Comparison of ENCODE assay signal across 21 mouse cellular contexts in genomic region chr6:136484093-136484492, GRCm38 (mm10). TPM values are rescaled to one million over a fixed set of nuclear protein-coding genes. Genes with fewer than 3 reads are reported as not detected.
DNase-seq lines count a peak whose midpoint lies in the region; ATAC-seq and TF ChIP-seq lines count a peak whose summit lies in the region.
"Had no signal": no experiment of that assay in that cellular context is flagged by ENCODE, and none has a peak within 500 bp of the region (broad histone marks: within the 10 kb centered on the region; RNA-seq: fewer than 3 reads in every experiment).

No protein-coding gene starts in this region.

- ATAC-seq in heart, postnatal 0 days (ENCODE audit: insufficient read depth, low read depth), result no peak
- ATAC-seq in common myeloid progenitor, adult 5-6 weeks (replicated peaks; ENCODE audit: low read depth, poor library complexity, severe bottlenecking), result peak; percentile 68
- ATAC-seq in monocyte, adult 5-6 weeks (replicated peaks; ENCODE audit: insufficient number of reproducible peaks, low FRiP score, low TSS enrichment, poor library complexity, severe bottlenecking), result peak; percentile 92
- ATAC-seq: forebrain, embryonic 13.5 days; forebrain, postnatal 0 days; hindbrain, postnatal 0 days had no signal

- 0 out of 2 replicates have a peak, but pooled peaks cover 5% of the 10 kb centered on the region for H3K9me3 ChIP-seq in heart, postnatal 0 days (replicated peaks; ENCODE audit: control insufficient read depth, low read length)
- peaks cover 42% of the 10 kb centered on the region for H3K9me3 ChIP-seq in ES-Bruce4 (replicated peaks; ENCODE audit: control insufficient read depth, insufficient read depth, low read length, poor library complexity, severe bottlenecking)
- H3K9me3 ChIP-seq: heart, embryonic 10.5 days had no signal

- no peak overlapping the region for H3K4me2 ChIP-seq in heart, postnatal 0 days (ENCODE audit: low read depth, low read length)
- H3K4me2 ChIP-seq: embryonic facial prominence, embryonic 13.5 days; forebrain, embryonic 13.5 days; hindbrain, embryonic 13.5 days had no signal

- no peak overlapping the region for H3K27ac ChIP-seq in heart, postnatal 0 days (ENCODE audit: low read depth)
- peak overlapping the region; percentile 37; the same call in 1 of the 2 replicates for H3K27ac ChIP-seq in ES-Bruce4 (ENCODE audit: insufficient read depth, low read length)
- H3K27ac ChIP-seq: embryonic facial prominence, embryonic 13.5 days; forebrain, embryonic 13.5 days; gastrocnemius, adult 2 months; heart, embryonic 10.5 days; hindbrain, embryonic 13.5 days; hindbrain, postnatal 0 days had no signal

- no peak for TF ChIP-seq POLR2A in ES-Bruce4 (IDR thresholded peaks at IDR 0.05; ENCODE audit: insufficient read depth, low read length)

- no peaks in the 10 kb centered on the region for H3K36me3 ChIP-seq in heart, postnatal 0 days (replicated peaks; ENCODE audit: control insufficient read depth, insufficient read depth, low read length)
- H3K36me3 ChIP-seq in ES-Bruce4 (ENCODE audit: control insufficient read depth, insufficient read depth, low read length, poor library complexity, severe bottlenecking), result no peaks in the 10 kb centered on the region
- H3K36me3 ChIP-seq: embryonic facial prominence, embryonic 13.5 days; hindbrain, embryonic 13.5 days had no signal

- peak; percentile 3 for DNase-seq in heart, postnatal 0 days (ENCODE audit: low spot score)
- DNase-seq in heart, adult 18-20 months, result no peak
- no peak for DNase-seq in urinary bladder, postnatal 14 days (ENCODE audit: low spot score)
- no peak for DNase-seq in ovary, postnatal 14 days (ENCODE audit: low spot score)
- no peak for DNase-seq in gastrocnemius, adult 18-20 months (ENCODE audit: low spot score)
- DNase-seq: adrenal gland, postnatal 10 days; cerebellum, adult 18-20 months; cerebellum, postnatal 25 days; forebrain, postnatal 0 days; gastrocnemius, adult 2 months; gastrocnemius, postnatal 25 days; heart, adult 11 months; heart, postnatal 14 days had no signal

- no peak overlapping the region for H3K4me3 ChIP-seq in heart, postnatal 0 days (ENCODE audit: low read depth, low read length)
- H3K4me3 ChIP-seq in ES-Bruce4 (ENCODE audit: low read depth, low read length), result no peak overlapping the region
- H3K4me3 ChIP-seq: embryonic facial prominence, embryonic 13.5 days; forebrain, embryonic 13.5 days; gastrocnemius, adult 2 months; heart, embryonic 10.5 days; hindbrain, embryonic 13.5 days had no signal

- no peaks in the 10 kb centered on the region for H3K27me3 ChIP-seq in heart, postnatal 0 days (ENCODE audit: control insufficient read depth, insufficient read depth, low read length)
- H3K27me3 ChIP-seq in ES-Bruce4 (ENCODE audit: control insufficient read depth, insufficient read depth, low read length, poor library complexity, severe bottlenecking), result no peaks in the 10 kb centered on the region
- H3K27me3 ChIP-seq: embryonic facial prominence, embryonic 13.5 days; forebrain, embryonic 13.5 days; hindbrain, embryonic 13.5 days had no signal

- no peak for TF ChIP-seq EP300 in heart, postnatal 0 days (IDR thresholded peaks at IDR 0.05; ENCODE audit: low read depth)
- no peak for TF ChIP-seq EP300 in ES-Bruce4 (IDR thresholded peaks at IDR 0.05; ENCODE audit: insufficient read depth, low read depth, low read length)

- no peak for TF ChIP-seq CTCF in heart, postnatal 0 days (IDR thresholded peaks at IDR 0.05; ENCODE audit: low read depth)
- no peak for TF ChIP-seq CTCF in ES-Bruce4 (IDR thresholded peaks at IDR 0.05; ENCODE audit: low read depth, low read length)

- no peaks in the 10 kb centered on the region for H3K4me1 ChIP-seq in heart, postnatal 0 days (ENCODE audit: control insufficient read depth, insufficient read depth)
- H3K4me1 ChIP-seq in ES-Bruce4 (ENCODE audit: control insufficient read depth, insufficient read depth, low read length), result peaks cover under 1% of the 10 kb centered on the region
- H3K4me1 ChIP-seq: embryonic facial prominence, embryonic 13.5 days; forebrain, embryonic 13.5 days had no signal

- WGBS in heart, postnatal 0 days, result 95% methylated on average over 3 of the region's 3 CpGs

- no peak overlapping the region for H3K9ac ChIP-seq in heart, postnatal 0 days (replicated peaks; ENCODE audit: low read depth, low read length)
- no peak overlapping the region for H3K9ac ChIP-seq in ES-Bruce4 (ENCODE audit: low read depth, poor library complexity, severe bottlenecking)
- H3K9ac ChIP-seq: embryonic facial prominence, embryonic 13.5 days; forebrain, embryonic 13.5 days; forebrain, postnatal 0 days; hindbrain, embryonic 13.5 days had no signal

RNA-seq across cellular contexts. Expression of gene Atf7ip, which starts 21.9 kb away (rescaled TPM):
- 43.3 and 54.5 TPM in 2 replicates for total RNA-seq in heart, postnatal 0 days (2014; rRNA removed; ENCODE audit: low replicate concordance)
- polyA plus RNA-seq in heart, postnatal 0 days (2015; fragmentation: Nextera tagmentation; extraction: Ambion mirVana), result 16.5 and 19.2 TPM in 2 replicates
- total RNA-seq in heart, adult 18-20 months (2021), result 10 to 100 TPM; 59.7 to 88.7 TPM
- polyA plus RNA-seq in ES-Bruce4 (2011; ENCODE audit: insufficient read depth, insufficient read length, low read depth, missing spikeins), result 110 and 114 TPM in 2 replicates
- 72.9 and 86.2 TPM in 2 replicates for total RNA-seq in common myeloid progenitor, adult 5-6 weeks (2017)
- total RNA-seq in monocyte, adult 5-6 weeks (2017), result 53.5 to 127 TPM (median 61.9 TPM) in 3 replicates
- 10 to 100 TPM; 40.0 to 42.4 TPM for total RNA-seq in gastrocnemius, adult 18-20 months (2021)
